9 mouse cellular contexts compared by ENCODE assay signal in genomic region chr14:20737306-20737705, GRCm38 (mm10). TPM values are rescaled to one million over a fixed set of nuclear protein-coding genes. Genes with fewer than 3 reads are reported as not detected.
DNase-seq lines count a peak whose midpoint lies in the region; ATAC-seq and TF ChIP-seq lines count a peak whose summit lies in the region.
"Had no signal": no experiment of that assay in that cellular context is flagged by ENCODE, and none has a peak within 500 bp of the region (broad histone marks: within the 10 kb centered on the region; RNA-seq: fewer than 3 reads in every experiment).

No protein-coding gene starts in this region.

- no peaks in the 10 kb centered on the region for H3K4me1 ChIP-seq in forebrain, embryonic 11.5 days (replicated peaks; ENCODE audit: control insufficient read depth, insufficient read depth, low read length)
- H3K4me1 ChIP-seq in forebrain, embryonic 16.5 days (replicated peaks; ENCODE audit: control insufficient read depth, insufficient read depth, low read length): peaks cover 9% of the 10 kb centered on the region
- no peaks in the 10 kb centered on the region; the same call in none of the 2 replicates for H3K4me1 ChIP-seq in bone marrow, adult 2 months (ENCODE audit: control insufficient read depth, insufficient read depth, low read length)
- peaks cover 3% of the 10 kb centered on the region; the same call in 1 of the 2 replicates for H3K4me1 ChIP-seq in intestine, postnatal 0 days (replicated peaks; ENCODE audit: control insufficient read depth, insufficient read depth, low read length)

- peak; percentile 74 for TF ChIP-seq CTCF in bone marrow, adult 2 months (IDR thresholded peaks at IDR 0.05; ENCODE audit: control insufficient read depth, insufficient read depth, low read length)
- TF ChIP-seq CTCF in intestine, postnatal 0 days (IDR thresholded peaks at IDR 0.05; ENCODE audit: low read depth): peak; percentile 87

- H3K9ac ChIP-seq in forebrain, embryonic 11.5 days (ENCODE audit: low read length): no peak overlapping the region
- H3K9ac ChIP-seq in forebrain, embryonic 16.5 days (replicated peaks; ENCODE audit: low read depth, low read length): no peak overlapping the region
- H3K9ac ChIP-seq in intestine, postnatal 0 days (ENCODE audit: low read depth, low read length): no peak overlapping the region

- no peak overlapping the region for H3K4me3 ChIP-seq in forebrain, embryonic 11.5 days (ENCODE audit: low read depth, low read length)
- H3K4me3 ChIP-seq in forebrain, embryonic 16.5 days (replicated peaks; ENCODE audit: low read length): no peak overlapping the region
- H3K4me3 ChIP-seq in bone marrow, adult 2 months (replicated peaks; ENCODE audit: control insufficient read depth, low read depth, low read length): no peak overlapping the region
- H3K4me3 ChIP-seq in intestine, postnatal 0 days (ENCODE audit: low read depth, low read length): no peak overlapping the region

- 38% methylated on average over 14 of the region's 14 CpGs for WGBS in forebrain, embryonic 11.5 days
- WGBS in forebrain, embryonic 16.5 days: 40% methylated on average over 14 of the region's 14 CpGs
- 48% methylated on average over 14 of the region's 14 CpGs for WGBS in bone marrow, adult 2 months
- WGBS in intestine, postnatal 0 days: 24% methylated on average over 14 of the region's 14 CpGs

- peak; percentile 64 for DNase-seq in forebrain, embryonic 11.5 days (ENCODE audit: low spot score)
- peak; percentile 51 for DNase-seq in A20 (ENCODE audit: low read depth, low spot score)
- peak; percentile 61 for DNase-seq in lung, postnatal 25 days (ENCODE audit: low spot score)
- DNase-seq in splenic B cell, adult 2 months (ENCODE audit: low read depth, low spot score): peak; percentile 62

- no peak overlapping the region for H3K27ac ChIP-seq in forebrain, embryonic 11.5 days (ENCODE audit: low read depth, low read length)
- no peak overlapping the region for H3K27ac ChIP-seq in forebrain, embryonic 16.5 days (ENCODE audit: low read length)
- H3K27ac ChIP-seq in bone marrow, adult 2 months (ENCODE audit: control insufficient read depth, insufficient read depth, low read depth, low read length, poor library complexity): no peak overlapping the region
- H3K27ac ChIP-seq in intestine, postnatal 0 days (ENCODE audit: low read depth, low read length): no peak overlapping the region
- H3K27ac ChIP-seq: macrophage had no signal

- TF ChIP-seq POLR2A in bone marrow, adult 2 months (IDR thresholded peaks at IDR 0.05; ENCODE audit: borderline replicate concordance, control insufficient read depth, low read depth, low read length): no peak

- no peak overlapping the region for H3K4me2 ChIP-seq in forebrain, embryonic 11.5 days (ENCODE audit: low read depth, low read length, severe bottlenecking)
- no peak overlapping the region for H3K4me2 ChIP-seq in forebrain, embryonic 16.5 days (ENCODE audit: low read length)
- H3K4me2 ChIP-seq in intestine, postnatal 0 days (replicated peaks; ENCODE audit: low read depth): peak overlapping the region; percentile 27; the same call in 1 of the 2 replicates

- no peak for ATAC-seq in forebrain, embryonic 11.5 days (replicated peaks; ENCODE audit: low FRiP score)
- no peak for ATAC-seq in forebrain, embryonic 16.5 days
- peak; percentile 49 for ATAC-seq in erythroblast, adult 5-6 weeks (replicated peaks; ENCODE audit: low FRiP score, poor library complexity, severe bottlenecking)
- ATAC-seq in intestine, postnatal 0 days: peak; percentile 57

- H3K27me3 ChIP-seq in forebrain, embryonic 11.5 days (ENCODE audit: control insufficient read depth, insufficient read depth, low read length): no peaks in the 10 kb centered on the region
- H3K27me3 ChIP-seq in forebrain, embryonic 16.5 days (replicated peaks; ENCODE audit: control insufficient read depth, insufficient read depth, low read length): no peaks in the 10 kb centered on the region
- H3K27me3 ChIP-seq in intestine, postnatal 0 days (replicated peaks; ENCODE audit: control insufficient read depth, insufficient read depth, low read length): no peaks in the 10 kb centered on the region
- no peaks in the 10 kb centered on the region for H3K27me3 ChIP-seq in splenic B cell, adult 2 months (ENCODE audit: control insufficient read depth, insufficient read depth, low read length, poor library complexity, severe bottlenecking)

- H3K36me3 ChIP-seq in forebrain, embryonic 11.5 days (ENCODE audit: control insufficient read depth, insufficient read depth, low read length): no peaks in the 10 kb centered on the region; the same call in 1 of the 2 replicates
- no peaks in the 10 kb centered on the region; the same call in 1 of the 2 replicates for H3K36me3 ChIP-seq in forebrain, embryonic 16.5 days (ENCODE audit: control insufficient read depth, insufficient read depth)
- peaks cover 48% of the 10 kb centered on the region for H3K36me3 ChIP-seq in intestine, postnatal 0 days (ENCODE audit: control insufficient read depth, insufficient read depth)
- H3K36me3 ChIP-seq in splenic B cell, adult 2 months (ENCODE audit: control insufficient read depth, insufficient read depth, low read length, poor library complexity, severe bottlenecking): no peaks in the 10 kb centered on the region; the same call in 1 of the 2 replicates

- no peaks in the 10 kb centered on the region for H3K9me3 ChIP-seq in forebrain, embryonic 11.5 days (ENCODE audit: control insufficient read depth, low read length)
- H3K9me3 ChIP-seq in forebrain, embryonic 16.5 days (ENCODE audit: control insufficient read depth, low read length): no peaks in the 10 kb centered on the region
- H3K9me3 ChIP-seq in intestine, postnatal 0 days (ENCODE audit: control insufficient read depth): no peaks in the 10 kb centered on the region

RNA-seq across cellular contexts. Expression of gene Ndst2, which starts 2.9 kb away (rescaled TPM):
- 25.7 and 32.5 TPM in 2 replicates for polyA plus RNA-seq in forebrain, embryonic 11.5 days (2014; fragmentation: Nextera tagmentation; extraction: Ambion mirVana)
- 15.7 and 16.7 TPM in 2 replicates for polyA plus RNA-seq in forebrain, embryonic 16.5 days (2015; fragmentation: Nextera tagmentation; extraction: Ambion mirVana)
- 21.1 and 50.0 TPM in 2 replicates for polyA plus RNA-seq in bone marrow, adult 2 months (2011; ENCODE audit: insufficient read depth, insufficient read length, low replicate concordance, missing spikeins)
- total RNA-seq in erythroblast, adult 5-6 weeks (2015; ENCODE audit: low replicate concordance): 69.8 and 80.1 TPM in 2 replicates
- 25.0 and 32.7 TPM in 2 replicates for total RNA-seq in erythroblast, adult 5-6 weeks (2017; ENCODE audit: low replicate concordance)
- 9.8 and 12.4 TPM in 2 replicates for polyA plus RNA-seq in intestine, postnatal 0 days (2015; fragmentation: Nextera tagmentation; extraction: Ambion mirVana)

RNA-seq across cellular contexts. Expression of gene Zswim8, which starts 30.0 kb away (rescaled TPM):
- 31.7 and 37.3 TPM in 2 replicates for polyA plus RNA-seq in forebrain, embryonic 11.5 days (2014; fragmentation: Nextera tagmentation; extraction: Ambion mirVana)
- 44.4 and 55.9 TPM in 2 replicates for polyA plus RNA-seq in forebrain, embryonic 16.5 days (2015; fragmentation: Nextera tagmentation; extraction: Ambion mirVana)
- polyA plus RNA-seq in bone marrow, adult 2 months (2011; ENCODE audit: insufficient read depth, insufficient read length, low replicate concordance, missing spikeins): 48.8 and 105 TPM in 2 replicates
- total RNA-seq in erythroblast, adult 5-6 weeks (2015; ENCODE audit: low replicate concordance): 17.8 and 32.3 TPM in 2 replicates
- total RNA-seq in erythroblast, adult 5-6 weeks (2017; ENCODE audit: low replicate concordance): 10.1 and 16.3 TPM in 2 replicates
- 15.0 and 19.0 TPM in 2 replicates for polyA plus RNA-seq in intestine, postnatal 0 days (2015; fragmentation: Nextera tagmentation; extraction: Ambion mirVana)

RNA-seq across cellular contexts. Expression of gene Chchd1, which starts 34.5 kb away (rescaled TPM):
- 236 and 256 TPM in 2 replicates for polyA plus RNA-seq in forebrain, embryonic 11.5 days (2014; fragmentation: Nextera tagmentation; extraction: Ambion mirVana)
- 175 and 187 TPM in 2 replicates for polyA plus RNA-seq in forebrain, embryonic 16.5 days (2015; fragmentation: Nextera tagmentation; extraction: Ambion mirVana)
- 44.3 and 106 TPM in 2 replicates for polyA plus RNA-seq in bone marrow, adult 2 months (2011; ENCODE audit: insufficient read depth, insufficient read length, low replicate concordance, missing spikeins)
- 9.6 and 27.1 TPM in 2 replicates for total RNA-seq in erythroblast, adult 5-6 weeks (2015; ENCODE audit: low replicate concordance)
- total RNA-seq in erythroblast, adult 5-6 weeks (2017; ENCODE audit: low replicate concordance): 22.5 and 44.7 TPM in 2 replicates
- polyA plus RNA-seq in intestine, postnatal 0 days (2015; fragmentation: Nextera tagmentation; extraction: Ambion mirVana): 143 and 150 TPM in 2 replicates

RNA-seq across cellular contexts. Expression of gene Fut11, which starts 42.5 kb away (rescaled TPM):
- 19.3 and 20.1 TPM in 2 replicates for polyA plus RNA-seq in forebrain, embryonic 11.5 days (2014; fragmentation: Nextera tagmentation; extraction: Ambion mirVana)
- polyA plus RNA-seq in forebrain, embryonic 16.5 days (2015; fragmentation: Nextera tagmentation; extraction: Ambion mirVana): 21.6 and 23.3 TPM in 2 replicates
- polyA plus RNA-seq in bone marrow, adult 2 months (2011; ENCODE audit: insufficient read depth, insufficient read length, low replicate concordance, missing spikeins): 3.6 and 5.8 TPM in 2 replicates
- total RNA-seq in erythroblast, adult 5-6 weeks (2015; ENCODE audit: low replicate concordance): 2.5 and 9.2 TPM in 2 replicates
- 1.5 and 1.7 TPM in 2 replicates for total RNA-seq in erythroblast, adult 5-6 weeks (2017; ENCODE audit: low replicate concordance)
- 7.4 and 8.4 TPM in 2 replicates for polyA plus RNA-seq in intestine, postnatal 0 days (2015; fragmentation: Nextera tagmentation; extraction: Ambion mirVana)

RNA-seq across cellular contexts. Expression of gene Camk2g, which starts 56.6 kb away (rescaled TPM):
- 46.8 and 52.0 TPM in 2 replicates for polyA plus RNA-seq in forebrain, embryonic 11.5 days (2014; fragmentation: Nextera tagmentation; extraction: Ambion mirVana)
- polyA plus RNA-seq in forebrain, embryonic 16.5 days (2015; fragmentation: Nextera tagmentation; extraction: Ambion mirVana): 123 and 127 TPM in 2 replicates
- polyA plus RNA-seq in bone marrow, adult 2 months (2011; ENCODE audit: insufficient read depth, insufficient read length, low replicate concordance, missing spikeins): 4.8 and 13.8 TPM in 2 replicates
- total RNA-seq in erythroblast, adult 5-6 weeks (2015; ENCODE audit: low replicate concordance): 4.0 and 9.8 TPM in 2 replicates
- total RNA-seq in erythroblast, adult 5-6 weeks (2017; ENCODE audit: low replicate concordance): 12.7 and 14.6 TPM in 2 replicates
- polyA plus RNA-seq in intestine, postnatal 0 days (2015; fragmentation: Nextera tagmentation; extraction: Ambion mirVana): 27.6 and 37.7 TPM in 2 replicates

Comparison
In these comparisons a context has a peak if more than half of its experiments do, and no peak if none do; other contexts are left out.
1. ATAC-seq: peak in erythroblast, adult 5-6 weeks (single experiment) and intestine, postnatal 0 days (single experiment); none in forebrain, embryonic 11.5 days (single experiment) and forebrain, embryonic 16.5 days (single experiment).
2. Peak in every context shown above with its lines, with median percentiles within 50 percentile points of each other: DNase-seq.